Mouse (Mus musculus): ENCODE measurements at regions not wholly inside any gene's neighbourhood (a gene's known extent, or its start where the extent isn't known, plus 50 kb on each side); places are given as distances from the start of the nearest gene placed in this dataset.

DNA sequence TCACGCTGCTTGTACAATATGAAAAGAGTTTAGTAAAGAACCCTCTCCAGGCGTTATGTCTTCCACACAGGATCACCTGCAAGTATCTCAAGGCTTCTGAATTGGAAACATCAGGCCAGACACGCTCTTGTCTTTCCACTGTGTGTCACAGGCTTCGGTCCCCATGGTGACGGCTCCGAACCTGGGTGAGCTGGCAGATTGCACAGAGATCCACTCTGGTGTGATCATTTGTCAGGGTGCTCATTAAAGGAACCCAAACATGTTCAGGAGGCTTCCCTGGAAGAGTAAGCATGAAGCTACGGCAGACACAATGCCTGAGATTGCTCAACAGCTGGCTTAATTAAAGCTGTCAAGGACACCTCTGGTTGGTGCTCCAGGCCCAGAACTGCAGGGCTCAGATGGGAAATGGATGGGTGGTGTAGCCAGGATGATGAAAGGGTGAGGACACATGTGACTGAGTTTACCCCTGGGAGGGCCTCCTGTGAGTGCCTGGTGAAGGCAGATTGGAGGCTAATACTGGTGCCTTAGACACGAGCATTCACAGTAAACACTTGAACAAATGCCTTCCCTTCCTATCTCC is 63.3 kb upstream of the Map1b start:
- TF ChIP-seq CTCF (IDR thresholded peaks at IDR 0.05; ENCODE audit: low read depth) (no peak), EP300 (IDR thresholded peaks at IDR 0.05; ENCODE audit: low read depth) (no peak)

Measured in liver, postnatal 0 days (tissue).